ENCODE assay signal across 7 mouse cellular contexts in the genomic region with DNA sequence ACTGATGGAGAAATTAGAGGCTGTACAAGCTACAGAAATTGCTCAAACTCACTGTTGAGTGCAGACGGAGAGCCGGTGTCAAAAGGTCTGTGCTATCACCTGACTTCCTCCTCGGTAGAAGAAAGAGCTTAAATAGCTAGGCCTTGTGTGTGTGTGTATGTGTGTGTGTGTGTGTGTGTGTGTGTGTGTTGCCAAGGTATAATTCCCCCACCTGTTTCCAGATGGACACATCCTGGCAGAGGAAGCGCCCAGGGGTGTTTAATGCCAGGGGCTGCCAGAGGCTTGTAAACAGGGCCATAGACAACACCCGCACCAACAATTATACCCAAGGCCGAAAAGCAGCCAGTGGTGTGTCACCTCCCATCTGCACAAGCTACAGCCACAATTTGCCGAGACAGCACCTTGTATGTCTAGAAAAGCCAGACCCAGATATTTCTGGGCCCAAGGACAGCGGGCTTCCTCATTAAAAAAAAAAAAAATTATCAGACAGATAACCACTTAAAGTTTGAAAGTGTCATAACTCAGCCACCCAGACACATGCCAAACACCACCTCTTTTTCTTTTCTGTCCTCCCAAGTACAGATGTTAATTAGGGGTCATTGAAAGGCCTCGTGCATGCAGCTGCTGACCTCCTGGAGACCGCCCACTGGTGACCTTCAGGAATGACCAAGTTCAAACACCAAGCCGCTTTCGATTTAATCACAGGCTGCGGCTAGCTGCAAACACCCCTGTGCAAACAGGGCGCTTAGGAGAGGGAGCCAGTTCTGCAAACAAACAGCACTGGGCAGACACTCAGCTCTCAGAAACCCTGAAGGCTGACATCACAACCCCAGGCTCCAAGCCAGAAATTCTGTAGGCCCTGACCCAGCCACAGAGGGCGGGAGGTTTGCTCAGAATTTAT.
DNase-seq lines count a peak whose midpoint lies in the region; ATAC-seq and TF ChIP-seq lines count a peak whose summit lies in the region.

No protein-coding gene starts in this region.

- H3K9me3 ChIP-seq in ES-Bruce4 (replicated peaks; ENCODE audit: control insufficient read depth, insufficient read depth, low read length, poor library complexity, severe bottlenecking): 0 out of 2 replicates have a peak, but pooled peaks cover 3% of the 10 kb centered on the region
- no peaks in the 10 kb centered on the region for H3K9me3 ChIP-seq in heart, embryonic 13.5 days

- WGBS in heart, embryonic 13.5 days: 50% methylated on average over 15 of the region's 15 CpGs

- H3K4me2 ChIP-seq in heart, embryonic 13.5 days: no peak overlapping the region

- H3K9ac ChIP-seq in ES-Bruce4 (ENCODE audit: low read depth, poor library complexity, severe bottlenecking): no peak overlapping the region
- 0 out of 2 replicates have a peak overlapping the region, but pooled peaks have one; percentile 15 for H3K9ac ChIP-seq in heart, embryonic 13.5 days

- TF ChIP-seq POLR2A in ES-Bruce4 (IDR thresholded peaks at IDR 0.05; ENCODE audit: insufficient read depth, low read length): no peak

- no peaks in the 10 kb centered on the region for H3K27me3 ChIP-seq in ES-Bruce4 (ENCODE audit: control insufficient read depth, insufficient read depth, low read length, poor library complexity, severe bottlenecking)
- H3K27me3 ChIP-seq in heart, embryonic 13.5 days (replicated peaks): no peaks in the 10 kb centered on the region

- H3K36me3 ChIP-seq in ES-Bruce4 (ENCODE audit: control insufficient read depth, insufficient read depth, low read length, poor library complexity, severe bottlenecking): no peaks in the 10 kb centered on the region
- H3K36me3 ChIP-seq in heart, embryonic 13.5 days: no peaks in the 10 kb centered on the region

- peak; percentile 77; the same call in 1 of the 2 replicates for TF ChIP-seq EP300 in ES-Bruce4 (IDR thresholded peaks at IDR 0.05; ENCODE audit: insufficient read depth, low read depth, low read length)

- H3K27ac ChIP-seq in ES-Bruce4 (ENCODE audit: insufficient read depth, low read length): peak overlapping the region; percentile 37
- H3K27ac ChIP-seq in heart, embryonic 13.5 days (replicated peaks): peak overlapping the region; percentile 41

- TF ChIP-seq CTCF in ES-Bruce4 (IDR thresholded peaks at IDR 0.05; ENCODE audit: low read depth, low read length): no peak

- ATAC-seq in heart, embryonic 13.5 days (ENCODE audit: extremely low read depth, insufficient number of reproducible peaks, low FRiP score, low TSS enrichment): no peak

- peak; percentile 91 for DNase-seq in adrenal gland, adult 2 months
- peak; percentile 48 to 54 for DNase-seq in kidney, postnatal 36 days
- DNase-seq in lung, postnatal 36 days: peak; percentile 91
- no peak for DNase-seq in thymus, postnatal 25 days
- DNase-seq in spleen, postnatal 4 days (ENCODE audit: low spot score in 2 of 2): no peak

- H3K4me3 ChIP-seq in ES-Bruce4 (ENCODE audit: low read depth, low read length): peak overlapping the region; percentile 36
- H3K4me3 ChIP-seq in heart, embryonic 13.5 days: no peak overlapping the region

- peaks cover 14% of the 10 kb centered on the region for H3K4me1 ChIP-seq in ES-Bruce4 (ENCODE audit: control insufficient read depth, insufficient read depth, low read length)
- H3K4me1 ChIP-seq in heart, embryonic 13.5 days: peaks cover 15% of the 10 kb centered on the region

Comparison
In these comparisons a context has a peak if more than half of its experiments do, and no peak if none do; other contexts are left out.
1. DNase-seq: peak in adrenal gland, adult 2 months (single experiment), kidney, postnatal 36 days (2 of 2) and lung, postnatal 36 days (single experiment); none in thymus, postnatal 25 days (single experiment) and spleen, postnatal 4 days (0 of 2).